Mouse (Mus musculus): ENCODE measurements around the gene Rpl13a. TPM values are rescaled to one million over a fixed set of nuclear protein-coding genes. Genes with fewer than 3 reads are reported as not detected.

The Rpl13a gene
- total and polyA plus RNA-seq, 2 experiments from 2014 or later, result 701 to 1,048 TPM

DNA sequence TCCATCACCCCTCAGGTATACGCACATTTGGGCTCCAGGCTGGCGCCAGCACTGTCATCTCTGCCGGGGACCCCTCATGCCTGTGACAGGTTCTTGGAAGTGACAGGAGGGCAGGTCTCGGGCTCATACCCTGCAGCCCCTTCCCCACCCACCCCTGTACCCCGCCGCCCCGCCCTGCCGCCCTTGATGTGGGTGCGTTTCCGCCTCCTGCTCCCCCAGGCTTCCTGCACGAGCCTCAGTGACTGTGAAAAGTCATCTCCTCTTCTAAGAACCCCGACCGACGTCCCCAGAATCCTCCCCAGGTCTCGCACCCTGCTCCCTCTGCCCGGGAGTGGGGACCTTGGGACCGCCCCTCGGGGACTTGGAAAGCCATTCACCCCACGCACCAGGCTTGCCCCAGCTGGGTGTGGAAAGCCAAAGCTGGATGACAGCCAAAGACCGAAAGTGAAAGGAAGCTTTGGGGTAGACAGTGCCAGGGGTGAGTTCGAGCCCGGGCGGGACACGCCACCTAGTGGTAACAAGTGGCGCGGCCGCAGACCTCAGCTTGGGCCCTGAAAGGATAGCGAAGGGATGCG, 7.5 kb upstream of the Rpl13a start, which contains the start of the genes Gm45713 and Flt3l:
Gm45713 (minus strand) TSS at position 239 of the 575 bp plus-strand sequence.
Flt3l (minus strand) TSS at position 440 of the 575 bp plus-strand sequence.
- Histone ChIP-seq H3K36me3 (ENCODE audit: insufficient read depth, low read length) (no peaks in the 10 kb centered on the region), H3K4me2 (ENCODE audit: low read depth, low read length, poor library complexity, severe bottlenecking) (peak within 1 kb of the TSS; percentile 58), H3K27me3 (ENCODE audit: insufficient read depth, low read length) (no peaks in the 10 kb centered on the region), H3K4me1 (ENCODE audit: insufficient read depth, low read length) (no peaks in the 10 kb centered on the region), H3K27ac (ENCODE audit: low read depth, low read length) (no peak within 1 kb of the TSS), H3K4me3 (ENCODE audit: low read depth, low read length) (peak within 1 kb of the TSS; percentile 38), H3K9ac (replicated peaks; ENCODE audit: low read length, poor library complexity, severe bottlenecking) (peak within 1 kb of the TSS; percentile 50; the same call in 1 of the 2 replicates), H3K9me3 (ENCODE audit: low read length) (no peaks in the 10 kb centered on the region)
- peak; percentile 83 for DNase-seq (ENCODE audit: low spot score)
- WGBS, result 3% methylated on average over 29 of the region's 29 CpGs
- ATAC-seq (ENCODE audit: low FRiP score), result peak; percentile 62
- TF ChIP-seq CTCF (IDR thresholded peaks at IDR 0.05), result peak; percentile 91

GRCm38 (mm10) chr7:45135370-45135769, 6.8 kb upstream of the Rpl13a start:
- Histone ChIP-seq H3K4me1 (ENCODE audit: insufficient read depth, low read length) (no peaks in the 10 kb centered on the region), H3K27me3 (ENCODE audit: insufficient read depth, low read length) (no peaks in the 10 kb centered on the region), H3K4me2 (ENCODE audit: low read depth, low read length, poor library complexity, severe bottlenecking) (peak overlapping the region; percentile 58), H3K9ac (replicated peaks; ENCODE audit: low read length, poor library complexity, severe bottlenecking) (no peak overlapping the region), H3K36me3 (ENCODE audit: insufficient read depth, low read length) (no peaks in the 10 kb centered on the region), H3K27ac (ENCODE audit: low read depth, low read length) (no peak overlapping the region), H3K4me3 (ENCODE audit: low read depth, low read length) (no peak overlapping the region), H3K9me3 (ENCODE audit: low read length) (no peaks in the 10 kb centered on the region)
- TF ChIP-seq CTCF (IDR thresholded peaks at IDR 0.05), result no peak
- no peak for ATAC-seq (ENCODE audit: low FRiP score)
- DNase-seq (ENCODE audit: low spot score), result no peak
- 77% methylated on average over 3 of the region's 3 CpGs for WGBS

GRCm38 (mm10) chr7:45134544-45135026, 6.0 kb upstream of the Rpl13a start:
- Histone ChIP-seq H3K9ac (replicated peaks; ENCODE audit: low read length, poor library complexity, severe bottlenecking) (no peak overlapping the region), H3K9me3 (ENCODE audit: low read length) (no peaks in the 10 kb centered on the region), H3K27me3 (ENCODE audit: insufficient read depth, low read length) (no peaks in the 10 kb centered on the region), H3K4me1 (ENCODE audit: insufficient read depth, low read length) (0 out of 2 replicates have a peak, but pooled peaks cover 3% of the 10 kb centered on the region), H3K36me3 (ENCODE audit: insufficient read depth, low read length) (no peaks in the 10 kb centered on the region), H3K4me2 (ENCODE audit: low read depth, low read length, poor library complexity, severe bottlenecking) (no peak overlapping the region), H3K4me3 (ENCODE audit: low read depth, low read length) (no peak overlapping the region), H3K27ac (ENCODE audit: low read depth, low read length) (no peak overlapping the region)
- WGBS, result 9% methylated on average over 11 of the region's 12 CpGs
- no peak for TF ChIP-seq CTCF (IDR thresholded peaks at IDR 0.05)
- no peak for DNase-seq (ENCODE audit: low spot score)
- no peak for ATAC-seq (ENCODE audit: low FRiP score)

DNA sequence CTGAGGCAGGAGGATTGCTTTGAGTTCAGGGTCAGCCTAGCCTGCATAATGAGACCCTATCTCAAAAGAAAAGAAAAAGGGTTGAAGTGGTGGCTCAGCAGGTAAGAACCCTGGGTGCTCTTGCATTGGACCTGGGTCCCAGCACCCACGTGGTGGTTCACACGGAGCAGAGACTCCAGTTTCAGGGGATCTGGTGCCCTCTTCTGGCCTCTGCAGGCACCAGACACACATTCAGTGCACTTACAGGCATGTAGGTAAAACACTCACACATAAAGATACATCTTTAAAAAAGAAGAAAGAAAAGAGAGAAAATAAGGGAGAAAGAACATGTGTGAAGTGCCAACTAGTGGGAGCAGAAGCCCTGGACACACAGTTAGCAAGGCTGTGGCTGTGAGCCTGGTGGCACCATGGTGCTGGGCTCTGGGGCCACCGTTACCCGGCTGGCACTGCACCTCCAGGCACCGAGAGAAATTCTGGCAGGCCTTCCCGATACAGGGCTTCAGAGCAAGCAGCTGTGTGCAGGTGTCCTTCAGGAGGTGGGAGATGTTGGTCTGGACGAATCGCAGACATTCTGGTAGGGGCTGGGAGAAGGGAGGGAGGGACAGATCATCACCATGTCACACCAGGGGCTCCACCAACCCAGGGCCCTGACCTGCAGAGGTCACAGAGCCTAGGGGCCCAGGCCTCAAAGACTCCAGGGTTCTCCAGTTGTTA, 5.0 kb upstream of the Rpl13a start:
- Histone ChIP-seq H3K36me3 (ENCODE audit: insufficient read depth, low read length) (no peaks in the 10 kb centered on the region), H3K4me2 (ENCODE audit: low read depth, low read length, poor library complexity, severe bottlenecking) (no peak overlapping the region), H3K27ac (ENCODE audit: low read depth, low read length) (no peak overlapping the region), H3K9me3 (ENCODE audit: low read length) (no peaks in the 10 kb centered on the region), H3K9ac (replicated peaks; ENCODE audit: low read length, poor library complexity, severe bottlenecking) (no peak overlapping the region), H3K4me1 (ENCODE audit: insufficient read depth, low read length) (0 out of 2 replicates have a peak, but pooled peaks cover 3% of the 10 kb centered on the region), H3K27me3 (ENCODE audit: insufficient read depth, low read length) (no peaks in the 10 kb centered on the region), H3K4me3 (ENCODE audit: low read depth, low read length) (no peak overlapping the region)
- WGBS, result 78% methylated on average over 8 of the region's 8 CpGs
- no peak for ATAC-seq (ENCODE audit: low FRiP score)
- TF ChIP-seq CTCF (IDR thresholded peaks at IDR 0.05), result peak; percentile 12; the same call in 1 of the 2 replicates
- DNase-seq (ENCODE audit: low spot score), result no peak

GRCm38 (mm10) chr7:45131850-45132249, 3.3 kb upstream of the Rpl13a start:
- H3K27ac ChIP-seq (ENCODE audit: low read depth, low read length), result no peak overlapping the region
- H3K4me3 ChIP-seq (ENCODE audit: low read depth, low read length), result no peak overlapping the region
- DNase-seq (ENCODE audit: low spot score), result no peak
- peaks cover 6% of the 10 kb centered on the region; the same call in 1 of the 2 replicates for H3K4me1 ChIP-seq (ENCODE audit: insufficient read depth, low read length)
- no peak overlapping the region for H3K9ac ChIP-seq (replicated peaks; ENCODE audit: low read length, poor library complexity, severe bottlenecking)
- H3K36me3 ChIP-seq (ENCODE audit: insufficient read depth, low read length), result peaks cover under 1% of the 10 kb centered on the region
- ATAC-seq (ENCODE audit: low FRiP score), result no peak
- no peak overlapping the region for H3K4me2 ChIP-seq (ENCODE audit: low read depth, low read length, poor library complexity, severe bottlenecking)
- H3K27me3 ChIP-seq (ENCODE audit: insufficient read depth, low read length), result no peaks in the 10 kb centered on the region
- TF ChIP-seq CTCF (IDR thresholded peaks at IDR 0.05), result no peak
- H3K9me3 ChIP-seq (ENCODE audit: low read length), result no peaks in the 10 kb centered on the region
- WGBS, result 80% methylated on average over 11 of the region's 11 CpGs

All from midbrain, postnatal 0 days (tissue).